Mouse (Mus musculus) layer of hippocampus, adult 8-10 months (tissue): Measurements from ENCODE around the gene C1qtnf7. TPM values are rescaled to one million over a fixed set of nuclear protein-coding genes. Genes with fewer than 3 reads are reported as not detected.

ENCODE experiments used
- DNase-seq, 2 experiments: peaks; one replicate each; pipeline ENCODE4 v3.0.0; 2022; ENCODE audit warnings: low spot score in 2 of 2
- total RNA-seq, 4 experiments: library from RNA; stranded (reverse); gene quantifications; 2 replicates each; pipeline ENCODE4 v1.2.4; 2022

C1qtnf7 gene
- 1 to 10 TPM; 1.4 to 2.7 (median 1.9) TPM for total RNA-seq

DNA sequence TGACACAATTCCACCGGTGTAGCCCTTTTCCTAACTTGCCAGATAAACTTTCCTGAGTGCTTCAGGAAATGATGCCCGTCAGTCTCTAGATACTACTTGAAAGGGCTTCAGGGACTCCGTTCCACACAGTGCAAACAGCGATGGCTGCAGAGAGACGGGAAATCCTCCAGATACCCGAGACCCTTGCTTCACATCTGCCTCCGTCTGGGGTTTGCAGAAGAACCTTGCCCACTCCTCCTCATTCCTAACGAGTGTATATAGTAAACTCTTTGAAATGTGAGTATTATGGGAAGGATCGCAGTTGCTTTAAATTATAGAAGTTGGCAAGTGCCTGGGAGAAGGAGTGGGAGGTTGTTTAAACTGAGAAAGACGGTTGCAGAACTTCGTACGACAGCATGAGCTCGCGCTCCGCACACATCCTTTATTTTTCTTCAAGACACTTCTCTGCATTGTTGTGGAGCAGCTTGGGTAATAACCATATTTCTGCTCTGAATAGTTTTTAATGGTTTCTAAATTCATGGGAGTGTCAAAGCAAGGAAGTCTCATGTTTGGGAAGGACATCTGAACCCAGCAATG lies at the start of gene C1qtnf7:
TSS of gene C1qtnf7 (plus strand) at position 138 of the 576 bp plus-strand sequence.
- no peak for DNase-seq

GRCm38 (mm10) chr5:43466762-43467161 lies 48.6 kb upstream of the C1qtnf7 start:
- no peak for DNase-seq

DNA sequence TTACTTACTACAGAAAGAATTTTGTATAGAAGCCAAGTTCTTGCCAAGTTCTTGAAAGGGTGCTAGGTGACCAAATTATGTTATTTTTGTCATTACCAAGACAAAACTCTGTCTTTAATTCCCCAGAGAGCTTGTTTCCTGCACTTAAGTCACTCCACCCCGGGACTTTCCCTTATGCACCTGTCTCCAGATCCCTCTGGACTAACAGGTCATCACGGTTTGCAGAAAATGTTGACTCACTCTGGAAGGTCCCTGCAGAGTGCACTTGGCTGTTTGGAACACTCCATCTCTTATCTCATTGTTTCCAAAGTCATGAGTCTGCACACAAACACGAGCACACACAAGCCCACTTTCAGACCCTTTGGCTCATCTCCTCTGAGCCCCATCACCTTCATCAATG lies 48.1 kb upstream of the C1qtnf7 start:
- DNase-seq: no peak

GRCm38 (mm10) chr5:43468937-43469336 lies 46.4 kb upstream of the C1qtnf7 start:
- DNase-seq: no peak

- DNase-seq: no peak
Measured at GRCm38 (mm10) chr5:43477953-43478352, 37.4 kb upstream of the C1qtnf7 start.

DNA sequence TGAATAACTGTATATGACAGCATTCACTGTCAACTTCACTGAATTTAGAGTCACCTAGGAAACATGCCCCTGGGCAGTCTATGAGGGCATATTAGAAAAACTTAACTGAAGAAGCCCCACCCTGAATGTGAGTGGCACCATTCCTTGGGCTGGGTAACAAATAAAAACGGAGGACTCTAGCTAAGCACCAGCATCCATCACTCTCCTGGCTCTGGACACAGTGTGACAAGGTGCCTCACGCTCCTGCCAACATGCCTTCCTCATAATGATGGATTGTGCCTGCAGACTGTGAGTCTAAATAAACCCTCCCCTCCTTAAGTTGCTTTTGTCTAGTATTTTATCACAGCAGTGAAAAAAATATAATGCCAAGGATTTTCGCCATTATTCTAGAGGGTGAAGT lies 35.3 kb upstream of the C1qtnf7 start:
- no peak for DNase-seq

DNA sequence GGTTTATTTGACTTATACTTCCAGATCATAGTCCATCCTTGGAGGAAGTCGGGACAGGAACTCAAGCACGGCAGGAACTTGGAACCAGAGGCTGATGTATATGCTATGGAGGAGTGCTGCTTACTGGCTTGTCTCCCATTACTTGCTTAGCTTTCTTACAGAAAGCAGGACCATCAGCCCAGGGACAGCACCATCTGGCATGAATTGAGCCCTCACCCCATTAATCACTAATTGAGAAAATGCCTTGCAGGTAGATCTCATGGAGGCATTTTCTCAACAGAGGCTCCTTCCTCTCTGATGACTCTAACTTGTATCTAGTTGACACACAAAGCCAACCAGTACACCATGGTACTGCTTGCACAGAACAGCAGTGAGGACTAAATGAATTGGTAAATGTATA lies 34.6 kb upstream of the C1qtnf7 start:
- no peak for DNase-seq

- no peak for DNase-seq
Measured at GRCm38 (mm10) chr5:43481824-43482223, 33.5 kb upstream of the C1qtnf7 start.

DNA sequence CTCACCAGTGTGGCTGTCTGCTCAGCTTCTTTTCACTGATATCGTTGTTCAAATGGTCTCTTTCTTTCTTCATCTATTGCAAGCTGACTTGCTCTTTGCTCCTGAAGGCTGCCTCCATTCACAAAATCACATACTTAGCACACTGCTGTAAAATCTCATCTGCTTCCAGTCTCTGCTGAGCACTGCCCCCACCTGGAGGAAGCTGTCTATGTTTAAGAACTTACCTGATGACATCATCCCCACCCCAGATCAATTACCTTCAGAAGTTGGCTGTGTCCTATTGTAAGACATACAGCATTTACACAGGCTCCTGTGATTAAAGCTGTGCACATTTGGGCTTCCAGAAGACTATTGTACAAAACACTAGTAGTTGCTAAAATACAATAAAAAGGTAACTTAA lies 13.5 kb upstream of the C1qtnf7 start:
- no peak for DNase-seq

GRCm38 (mm10) chr5:43504243-43504786 lies 11.0 kb upstream of the C1qtnf7 start:
- DNase-seq: no peak

GRCm38 (mm10) chr5:43508470-43508869 lies 6.9 kb upstream of the C1qtnf7 start:
- DNase-seq: no peak

- no peak for DNase-seq
Measured at GRCm38 (mm10) chr5:43508892-43509291, 6.4 kb upstream of the C1qtnf7 start.

DNA sequence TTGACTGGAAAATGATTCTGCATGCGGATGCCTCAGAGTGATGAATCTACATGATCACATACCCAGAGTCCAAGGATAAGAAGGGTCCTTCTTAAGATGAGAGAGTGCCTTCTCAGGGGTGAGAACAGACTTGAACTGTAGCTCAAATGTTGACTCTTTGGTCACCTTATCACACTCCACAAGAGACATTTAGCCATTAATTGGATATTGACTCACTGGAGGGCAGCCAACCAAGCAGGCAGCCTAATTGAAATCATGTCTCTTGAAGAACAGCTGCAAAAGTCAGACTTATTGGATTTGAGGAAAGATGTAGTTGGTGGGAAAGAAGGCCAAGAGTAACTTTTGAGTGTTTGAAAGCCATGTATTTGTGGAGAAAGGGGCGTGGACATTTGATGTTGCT lies 4.2 kb upstream of the C1qtnf7 start:
- no peak for DNase-seq

GRCm38 (mm10) chr5:43516491-43516890 lies 1.2 kb downstream of the C1qtnf7 start:
- no peak for DNase-seq

DNA sequence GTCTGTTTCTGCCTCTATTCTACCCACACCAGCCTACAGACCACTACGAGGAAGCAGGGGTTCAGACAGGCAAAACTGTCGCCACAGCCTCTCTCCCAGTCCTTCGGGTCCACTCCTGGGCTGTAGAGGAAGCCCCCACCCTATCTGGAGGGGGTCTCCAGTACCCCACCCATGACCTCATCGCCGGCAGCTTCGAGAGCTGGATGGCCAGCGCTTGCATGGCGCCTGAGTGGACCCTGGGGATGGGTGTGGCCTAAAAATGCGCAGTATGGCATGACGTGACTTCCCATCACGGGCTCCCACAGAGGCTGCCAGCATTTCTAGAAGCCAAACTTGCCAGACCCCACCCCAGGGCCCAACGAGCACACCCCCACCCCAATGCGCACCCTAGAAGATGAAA lies 2.0 kb downstream of the C1qtnf7 start:
- no peak for DNase-seq

GRCm38 (mm10) chr5:43519905-43520304 lies 4.6 kb downstream of the C1qtnf7 start:
- no peak for DNase-seq

- no peak for DNase-seq
Measured at GRCm38 (mm10) chr5:43521369-43521768, 6.0 kb downstream of the C1qtnf7 start.

DNA sequence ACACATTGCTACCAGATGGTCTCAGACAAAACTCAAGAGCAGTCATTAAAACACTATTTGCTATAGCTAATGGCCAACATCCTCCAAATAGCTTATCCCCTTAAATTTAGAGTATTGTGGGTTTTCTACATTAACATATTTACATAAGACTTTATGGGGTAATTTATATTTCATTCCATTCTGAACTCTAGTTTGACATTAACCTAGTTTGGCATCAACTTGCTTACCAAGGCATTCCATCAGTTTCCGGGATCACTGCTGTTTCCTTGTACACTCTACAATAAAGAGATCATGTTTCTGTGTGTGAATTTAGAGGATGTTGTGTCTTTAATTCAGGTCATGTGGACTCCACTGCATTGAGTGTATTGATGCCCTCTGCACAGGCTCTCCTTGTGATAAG lies 7.5 kb downstream of the C1qtnf7 start:
- no peak for DNase-seq

GRCm38 (mm10) chr5:43526874-43527584 lies 11.7 kb downstream of the C1qtnf7 start:
- no peak for DNase-seq

DNA sequence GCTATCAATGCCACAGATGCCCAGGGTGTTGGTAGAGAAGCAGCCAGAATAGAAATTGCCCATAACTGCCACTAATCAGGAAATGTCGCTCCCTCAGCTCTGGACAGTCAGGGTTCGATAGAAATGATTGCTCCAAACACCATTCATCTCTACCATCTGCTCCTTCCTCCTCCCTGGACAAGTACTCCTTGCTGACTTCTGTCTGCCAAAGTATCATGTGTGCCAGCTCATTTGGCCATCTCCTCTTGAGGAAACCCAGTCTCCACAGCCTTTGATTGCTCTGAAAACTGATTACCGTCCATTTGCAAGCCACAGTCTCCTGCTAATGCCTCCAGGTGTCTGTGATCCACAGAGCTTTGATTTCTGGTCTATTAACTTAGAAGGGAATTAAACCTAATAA lies 14.8 kb downstream of the C1qtnf7 start:
- DNase-seq: no peak

- DNase-seq: no peak
Measured at GRCm38 (mm10) chr5:43530886-43531285, 15.5 kb downstream of the C1qtnf7 start.

DNA sequence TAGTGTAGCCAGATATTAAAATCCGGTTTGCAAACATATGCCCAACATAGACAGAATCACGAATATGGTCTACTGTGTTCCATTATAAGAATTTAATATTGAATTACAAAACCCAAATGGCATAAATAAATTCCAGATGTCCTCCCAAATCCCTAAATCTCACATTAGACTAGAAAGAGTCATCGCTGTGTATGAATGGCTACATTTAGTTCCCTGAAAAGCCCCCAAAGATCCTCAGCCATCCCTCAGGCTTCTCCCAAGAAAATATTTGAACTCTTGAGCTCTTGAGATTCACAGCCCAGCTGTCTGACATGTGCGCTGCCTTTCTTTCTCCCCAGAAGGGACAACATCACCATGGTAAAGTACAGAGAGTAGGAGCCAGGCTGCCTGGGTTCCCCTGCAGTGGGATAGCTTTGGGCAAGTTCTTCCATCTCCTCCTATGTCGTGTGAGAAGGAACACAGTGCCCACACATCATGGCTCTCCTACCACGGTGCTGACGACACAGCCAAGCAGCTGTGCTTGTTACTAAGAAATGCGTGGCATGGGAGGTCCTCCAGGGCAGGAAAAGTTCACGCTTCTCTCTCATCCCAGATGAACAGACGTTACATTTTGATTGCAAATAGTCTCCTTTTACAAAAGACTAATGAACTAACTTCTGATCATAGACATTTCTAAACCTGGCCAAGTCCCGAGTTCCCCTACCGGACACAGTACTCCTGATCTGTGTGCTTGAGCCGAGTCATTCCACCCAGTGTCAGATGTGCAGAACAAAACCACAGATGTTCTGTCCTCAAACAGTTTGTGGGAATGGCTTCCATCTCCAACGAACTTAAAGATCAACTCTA lies 23.2 kb downstream of the C1qtnf7 start:
- no peak for DNase-seq
